Mouse (Mus musculus): ENCODE results near the gene Capzb. TPM values are rescaled to one million over a fixed set of nuclear protein-coding genes. Genes with fewer than 3 reads are reported as not detected.
A peak's percentile ranks its signal among the peaks of the same experiment; 100 is the strongest.

Gene Capzb
- polyA plus RNA-seq, 1 experiment, result 227 TPM

DNA sequence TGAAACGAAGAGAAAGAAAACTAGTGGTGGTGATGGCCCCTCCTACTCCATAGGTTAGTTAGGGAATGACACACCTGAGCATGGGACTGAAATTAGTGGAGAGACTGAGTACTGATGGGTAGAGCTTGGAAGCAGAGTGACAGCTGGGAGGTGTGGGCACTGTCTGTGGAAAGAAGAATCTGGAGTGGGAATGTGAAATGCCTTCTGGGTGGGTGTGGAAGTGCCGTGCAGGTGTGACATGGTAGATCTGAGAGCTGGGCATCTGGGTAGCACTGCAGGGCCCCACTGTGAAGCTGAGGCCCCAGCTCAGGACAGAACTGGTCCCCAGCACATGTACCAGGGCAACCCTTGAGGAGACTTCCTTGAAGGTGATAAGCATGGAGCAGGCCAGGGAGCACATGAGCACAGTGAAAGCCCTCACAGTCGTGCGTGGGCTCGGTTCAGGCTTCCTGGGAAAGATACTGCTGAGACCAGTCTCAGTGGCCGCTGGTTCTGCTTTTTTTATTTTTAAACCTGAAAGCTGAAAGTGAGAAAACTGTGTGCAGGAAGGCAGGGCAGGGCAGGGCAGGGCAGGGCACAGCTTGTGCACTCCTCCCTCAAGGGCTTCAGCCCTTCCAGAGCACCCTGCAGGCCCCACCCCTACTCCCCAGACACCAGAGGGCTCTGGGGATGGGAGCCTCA, 66.1 kb downstream of the Capzb start:
- peak in 1 of 2 experiments; percentile 42 for DNase-seq (ENCODE audit: extremely low spot score in 1 of 2, low spot score in 1 of 2)

DNA sequence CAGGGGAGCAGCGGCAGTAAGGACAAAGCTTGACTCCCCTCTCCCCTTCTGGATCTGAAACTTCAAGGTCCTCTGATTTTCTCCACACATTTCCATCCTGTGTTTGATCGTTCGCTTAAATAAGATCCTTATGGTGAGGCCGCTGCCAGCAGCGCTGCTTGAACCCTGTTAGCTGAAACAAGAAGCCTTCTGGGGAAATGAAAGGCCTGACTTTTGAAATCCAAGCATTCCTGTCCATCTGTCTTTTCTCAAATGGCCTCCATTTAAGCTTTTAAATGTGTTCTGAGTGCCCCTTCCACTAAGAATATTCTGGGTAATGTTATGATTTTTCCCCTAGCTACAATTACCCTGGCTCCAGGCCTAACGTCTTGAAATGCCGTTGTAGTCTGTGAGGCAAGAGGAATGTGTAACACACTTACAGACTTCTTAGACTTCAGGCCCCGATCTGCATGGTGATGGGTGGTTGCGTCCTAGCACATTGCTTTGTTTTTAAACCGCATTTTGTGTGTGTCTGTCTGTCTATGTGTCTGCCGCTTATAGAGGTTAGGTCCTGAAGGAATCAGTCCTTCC, 66.7 kb downstream of the Capzb start:
- no peak for DNase-seq (ENCODE audit: extremely low spot score in 1 of 2, low spot score in 1 of 2)

DNA sequence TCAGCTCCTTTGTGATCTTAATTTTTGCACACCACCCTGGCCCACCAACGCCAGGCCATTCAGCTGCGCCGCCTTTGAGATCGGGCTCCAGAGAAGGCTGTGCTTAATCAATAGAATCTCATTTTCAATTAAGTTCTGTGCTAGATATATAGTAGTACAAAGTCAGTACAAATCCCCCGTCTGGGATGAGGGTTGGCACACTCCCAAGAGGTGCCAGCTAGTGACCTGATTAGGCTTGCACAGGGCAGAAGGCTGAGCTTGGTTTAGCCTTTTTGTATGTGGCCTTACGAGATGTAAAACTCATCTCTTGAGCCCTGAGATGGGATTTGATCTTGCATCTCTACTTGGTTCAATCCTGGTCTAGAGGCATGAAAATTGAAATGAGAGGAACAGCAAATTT, 70.3 kb downstream of the Capzb start:
- no peak for DNase-seq (ENCODE audit: extremely low spot score in 1 of 2, low spot score in 1 of 2)

DNA sequence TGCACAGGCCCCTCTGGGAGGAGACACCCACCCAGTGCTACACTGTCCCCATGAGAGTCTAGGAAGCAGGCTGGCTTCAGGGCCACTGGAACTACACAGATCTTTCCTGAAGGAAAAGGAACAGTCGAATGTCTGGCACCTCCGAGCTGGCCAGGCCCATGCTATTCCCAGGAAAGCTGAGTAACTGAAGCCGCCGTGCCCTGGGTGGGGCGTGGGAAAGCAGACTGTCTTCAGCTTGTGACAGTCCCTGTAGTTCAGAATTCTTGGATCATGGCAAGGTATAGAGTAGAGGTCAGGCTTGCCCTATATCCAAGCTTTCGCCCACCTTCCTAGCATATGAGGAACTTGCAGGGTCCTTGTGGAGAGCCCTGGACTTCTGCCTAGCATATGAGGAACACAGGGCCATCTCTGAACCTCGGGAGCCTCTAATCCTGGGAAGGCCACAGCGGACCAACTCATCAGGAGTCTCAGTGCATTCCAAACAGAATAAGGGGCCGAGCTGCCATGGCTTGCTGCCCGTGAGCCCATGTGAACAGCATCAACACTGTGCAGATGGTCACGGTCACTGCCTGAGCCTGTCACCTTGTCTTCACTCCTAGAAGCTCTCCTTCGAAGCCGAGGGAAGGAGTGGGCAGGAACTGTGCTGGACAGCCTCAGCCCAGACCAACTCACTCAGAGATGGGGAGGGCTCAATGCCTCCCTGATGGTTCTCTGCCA, 73.2 kb downstream of the Capzb start:
- DNase-seq (ENCODE audit: extremely low spot score in 1 of 2, low spot score in 1 of 2), result no peak

DNA sequence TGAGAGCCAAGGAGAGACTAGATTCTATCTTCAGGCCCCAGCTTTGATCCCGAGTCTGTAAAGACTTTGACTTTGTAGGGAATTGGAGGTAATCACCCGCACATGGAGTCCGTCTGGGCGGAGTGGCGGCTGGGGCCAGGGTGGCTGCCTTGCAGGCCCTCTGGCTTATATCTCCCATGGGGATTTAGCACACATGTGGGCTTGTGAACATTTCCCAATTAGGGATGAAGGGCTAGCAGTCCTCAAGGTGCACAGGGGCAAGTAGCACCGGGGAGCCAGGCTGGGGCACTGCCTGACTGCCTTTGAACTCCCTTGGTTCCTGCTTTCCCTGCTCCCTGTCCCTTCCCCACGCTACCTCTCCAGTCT, 73.8 kb downstream of the Capzb start:
- DNase-seq (ENCODE audit: extremely low spot score in 1 of 2, low spot score in 1 of 2), result no peak

DNA sequence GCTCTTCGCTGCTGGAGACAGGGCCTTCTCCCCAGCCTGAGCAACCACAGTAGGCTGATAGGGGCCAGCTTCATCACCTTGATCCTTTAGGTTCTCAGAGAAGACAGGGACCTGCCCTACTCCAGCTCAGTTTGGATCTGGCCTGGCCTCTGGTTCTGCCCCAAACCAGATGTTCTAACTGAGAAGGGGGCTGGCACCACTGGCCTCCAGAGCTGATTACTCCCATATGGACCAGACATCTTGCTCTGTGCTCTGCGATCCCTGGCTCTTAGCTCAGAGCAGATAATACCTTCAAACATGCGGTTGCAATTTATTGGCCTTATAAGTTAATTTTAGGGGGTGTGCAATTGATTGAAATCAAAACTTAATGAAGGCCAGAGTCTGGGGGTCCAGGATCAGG, 74.6 kb downstream of the Capzb start:
- no peak for DNase-seq (ENCODE audit: extremely low spot score in 1 of 2, low spot score in 1 of 2)

DNA sequence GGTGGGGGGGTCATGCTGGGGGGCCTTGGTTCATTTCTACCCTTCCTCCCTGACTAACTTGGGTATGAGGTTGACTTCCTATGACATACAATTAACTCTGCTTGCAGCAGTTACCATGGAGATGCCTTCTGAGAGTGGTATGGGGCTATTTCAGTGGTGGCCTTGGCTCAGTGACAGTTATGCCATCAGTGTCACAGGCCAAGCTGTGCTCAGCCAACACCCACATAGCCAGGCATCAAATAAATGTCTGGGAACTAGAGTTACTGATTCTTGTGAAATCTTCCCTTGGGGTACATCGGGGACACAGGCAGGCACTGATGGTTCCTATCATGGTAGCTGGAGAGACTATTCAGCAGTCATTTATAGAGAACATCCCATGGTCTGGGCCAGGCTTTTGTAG, 75.5 kb downstream of the Capzb start:
- DNase-seq (ENCODE audit: extremely low spot score in 1 of 2, low spot score in 1 of 2), result no peak

DNA sequence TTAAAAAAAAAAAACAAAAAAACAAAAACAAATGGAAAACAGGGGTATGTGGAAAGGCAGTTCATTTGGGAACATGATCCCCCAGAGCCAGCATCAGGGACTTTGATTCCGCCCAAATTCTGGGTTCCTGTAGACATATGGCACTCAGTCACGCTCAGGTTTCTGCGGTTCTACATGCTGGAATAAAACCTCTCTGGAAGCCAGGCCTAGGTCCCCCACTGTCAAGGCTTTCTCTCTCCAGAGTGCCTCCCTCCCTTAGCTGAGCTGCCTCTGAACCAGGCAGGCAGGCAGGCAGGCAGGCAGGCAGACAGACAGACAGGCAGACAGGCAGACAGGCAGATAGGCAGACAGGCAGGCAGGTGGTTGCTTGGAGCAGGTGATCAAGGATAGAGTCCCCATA, 77.5 kb downstream of the Capzb start:
- DNase-seq (ENCODE audit: extremely low spot score in 1 of 2, low spot score in 1 of 2), result no peak

DNA sequence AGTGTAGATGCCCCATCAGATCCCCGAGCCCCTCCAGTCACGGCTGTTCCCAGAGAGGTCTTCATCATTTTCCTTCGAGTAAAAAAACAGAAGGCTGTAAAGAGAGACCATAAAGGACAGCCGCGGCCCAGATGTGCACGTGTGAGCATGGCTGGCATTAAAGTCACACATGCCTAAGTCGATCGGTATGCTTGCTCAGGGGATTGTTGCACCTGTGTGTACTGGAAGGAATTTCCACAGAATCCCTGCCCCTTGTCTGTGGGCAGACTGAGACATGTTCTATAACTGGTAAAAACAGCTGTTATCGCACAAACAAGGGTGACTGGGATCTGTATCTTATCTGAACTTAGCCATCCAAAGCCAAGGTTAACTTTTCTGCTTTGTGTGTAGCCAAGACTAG, 78.9 kb downstream of the Capzb start:
- no peak for DNase-seq (ENCODE audit: extremely low spot score in 1 of 2, low spot score in 1 of 2)

DNA sequence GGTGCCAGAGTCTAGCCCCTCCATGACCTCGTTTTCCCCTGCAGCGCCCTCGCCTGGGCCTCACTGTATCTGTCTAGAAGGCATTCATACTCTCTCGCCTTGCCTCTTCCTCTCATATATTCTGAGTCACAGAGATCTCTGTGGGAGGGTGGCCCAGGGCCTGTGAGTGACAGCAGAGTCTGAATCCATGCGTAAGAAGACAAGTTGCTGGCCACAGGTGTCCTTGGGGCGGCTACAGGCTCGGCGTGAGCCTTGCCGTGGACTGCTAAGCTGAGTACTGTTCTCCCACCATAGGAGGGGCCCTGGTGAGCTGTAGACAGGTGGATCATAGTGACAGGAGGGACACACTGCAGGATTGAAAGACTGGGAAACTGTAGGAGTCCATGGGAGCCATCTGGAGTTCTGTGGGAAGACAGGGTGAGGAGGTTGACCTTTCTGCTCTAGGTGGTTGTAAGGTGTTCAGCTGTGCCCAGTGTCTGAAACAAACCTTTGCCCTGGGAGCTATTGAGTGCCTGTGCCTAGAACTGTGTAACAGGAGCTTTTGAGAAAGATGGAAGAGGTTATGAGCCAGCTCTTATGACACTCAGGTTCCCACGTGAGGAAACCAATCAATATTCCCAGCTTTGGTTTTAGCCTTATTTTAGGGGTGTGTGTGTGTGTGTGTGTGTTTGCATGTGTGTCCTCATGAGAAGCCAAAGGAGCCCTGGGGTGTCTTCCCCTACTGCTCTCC, 80.4 kb downstream of the Capzb start:
- no peak for DNase-seq (ENCODE audit: extremely low spot score in 1 of 2, low spot score in 1 of 2)

DNA sequence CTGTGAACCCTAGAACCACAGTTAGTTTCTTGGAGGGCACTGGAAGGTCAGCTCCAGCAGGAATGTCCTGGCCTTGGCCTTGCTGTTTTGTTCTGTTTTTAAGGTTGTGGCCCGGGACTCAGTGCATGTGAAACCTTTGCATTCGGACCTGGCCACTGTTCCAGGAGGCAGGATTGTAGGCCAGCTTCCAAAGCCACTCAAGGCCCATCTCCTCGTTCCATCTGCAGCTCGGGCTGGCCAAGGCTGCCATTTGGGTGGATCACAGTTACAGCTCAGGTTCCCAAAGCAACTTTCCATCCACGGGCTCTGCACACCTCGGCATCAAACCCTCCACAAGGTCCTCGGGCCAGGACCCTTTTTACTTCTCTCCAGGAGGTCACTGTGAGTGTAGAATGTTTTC, 81.9 kb downstream of the Capzb start:
- DNase-seq (ENCODE audit: extremely low spot score in 1 of 2, low spot score in 1 of 2), result no peak

DNA sequence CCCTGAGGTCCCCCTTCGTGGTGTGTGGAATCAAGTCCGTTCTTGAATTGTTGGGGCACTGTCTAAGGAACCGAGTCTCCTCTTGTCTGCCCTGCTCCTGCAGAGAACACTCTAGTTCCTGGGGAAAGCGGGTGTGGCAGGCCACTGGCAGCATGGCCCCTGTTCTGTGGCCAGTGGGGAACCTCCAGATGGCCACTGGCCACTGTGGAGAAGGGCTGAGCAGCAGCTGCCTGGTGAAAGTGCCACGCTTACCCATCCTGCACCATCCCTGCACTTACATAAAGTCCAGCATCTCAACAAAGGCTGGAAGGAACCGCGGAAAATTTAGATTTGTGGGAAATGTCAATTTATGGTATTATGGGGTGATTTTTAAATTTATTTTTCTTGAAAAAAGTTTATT, 83.7 kb downstream of the Capzb start:
- no peak for DNase-seq (ENCODE audit: extremely low spot score in 1 of 2, low spot score in 1 of 2)

DNA sequence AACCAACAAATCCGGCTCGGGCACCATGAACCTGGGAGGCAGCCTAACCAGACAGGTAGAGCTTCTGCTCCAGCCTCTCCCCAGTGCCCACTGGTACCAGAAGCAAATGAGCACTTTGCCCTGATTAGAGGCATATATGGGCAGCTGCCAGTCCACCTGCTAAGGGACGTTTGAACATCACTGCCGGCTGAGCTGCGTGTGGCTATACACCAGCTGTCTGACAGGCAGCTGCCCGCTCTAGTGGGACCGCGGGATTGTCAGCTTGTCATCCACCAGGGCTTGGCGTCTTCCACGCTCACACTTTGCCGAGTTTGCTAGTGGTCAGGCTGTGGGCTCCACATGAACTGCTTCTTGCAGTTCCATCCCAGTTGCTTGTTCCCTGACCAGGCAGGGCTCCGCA, 87.8 kb downstream of the Capzb start:
- DNase-seq (ENCODE audit: extremely low spot score in 1 of 2, low spot score in 1 of 2), result no peak

DNA sequence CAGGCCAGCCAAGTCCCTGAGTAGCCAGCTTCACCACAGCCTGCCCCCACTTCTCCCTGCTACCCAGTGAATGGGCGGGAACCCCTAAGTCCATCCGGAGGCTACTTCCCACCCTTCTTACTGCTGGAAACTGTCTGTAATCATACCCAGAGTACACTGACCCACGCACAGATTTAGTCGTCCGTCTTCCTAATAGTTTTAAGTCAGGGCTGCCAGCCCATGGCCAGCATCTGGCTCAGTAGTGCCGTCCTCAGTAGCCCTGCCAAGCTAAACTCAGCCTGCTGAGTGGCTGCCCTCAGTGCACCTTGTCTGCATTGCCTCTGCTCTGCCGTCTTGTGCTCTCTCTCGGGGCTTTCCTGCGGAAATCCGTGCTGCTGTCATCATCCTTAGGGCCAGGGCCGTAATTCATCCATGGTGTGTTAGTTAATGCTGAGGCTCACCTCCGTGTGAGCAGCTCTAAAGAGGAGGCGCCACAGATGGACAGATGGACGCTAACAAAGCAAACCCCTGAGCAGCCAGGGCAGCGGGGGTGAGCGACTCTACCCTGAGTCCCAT, 89.2 kb downstream of the Capzb start:
- no peak for DNase-seq (ENCODE audit: extremely low spot score in 1 of 2, low spot score in 1 of 2)

DNA sequence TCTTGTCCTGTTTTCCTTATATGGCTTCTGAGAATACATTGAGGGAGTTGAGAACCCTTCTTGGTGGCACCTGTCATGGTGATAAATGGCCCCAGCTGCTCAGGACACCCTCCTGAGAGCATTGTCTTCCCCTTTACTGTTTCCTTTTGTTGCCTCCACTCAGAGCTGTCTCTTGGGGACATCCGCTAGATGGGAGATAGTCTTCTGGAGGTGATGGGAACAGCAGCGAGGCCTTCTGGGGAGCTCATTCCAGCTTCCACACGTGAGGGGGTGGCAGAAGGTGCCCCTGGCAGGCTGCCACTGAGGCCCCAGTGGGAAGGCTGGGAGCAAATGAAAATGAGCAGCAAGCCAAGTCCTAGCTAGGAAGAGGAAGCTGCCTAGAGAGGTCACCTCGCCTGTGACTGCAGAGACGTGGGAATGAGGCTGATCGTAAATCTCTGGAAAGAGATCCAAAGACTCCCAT, 90.3 kb downstream of the Capzb start:
- DNase-seq (ENCODE audit: extremely low spot score in 1 of 2, low spot score in 1 of 2), result peak in 1 of 2 experiments; percentile 40

DNA sequence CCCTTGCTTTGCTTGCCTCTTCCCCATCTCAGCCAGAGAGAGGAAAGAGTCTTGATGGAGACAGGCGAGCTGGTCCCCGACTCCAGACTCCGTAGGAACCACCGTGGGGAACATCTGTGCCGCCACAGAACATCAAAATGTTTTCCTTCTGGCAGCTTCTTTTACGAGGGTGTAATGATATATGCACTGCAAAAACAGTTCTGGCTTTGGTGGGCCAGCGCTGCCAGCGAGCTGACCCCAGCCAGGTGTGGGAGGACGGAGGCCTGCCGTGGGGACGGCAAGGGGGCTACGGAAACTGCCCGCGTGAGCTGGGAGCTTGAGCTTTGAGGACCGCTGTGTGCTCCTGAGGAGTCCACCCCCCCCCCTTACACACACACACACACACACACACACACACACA, 92.2 kb downstream of the Capzb start:
- no peak for DNase-seq (ENCODE audit: extremely low spot score in 1 of 2, low spot score in 1 of 2)

DNA sequence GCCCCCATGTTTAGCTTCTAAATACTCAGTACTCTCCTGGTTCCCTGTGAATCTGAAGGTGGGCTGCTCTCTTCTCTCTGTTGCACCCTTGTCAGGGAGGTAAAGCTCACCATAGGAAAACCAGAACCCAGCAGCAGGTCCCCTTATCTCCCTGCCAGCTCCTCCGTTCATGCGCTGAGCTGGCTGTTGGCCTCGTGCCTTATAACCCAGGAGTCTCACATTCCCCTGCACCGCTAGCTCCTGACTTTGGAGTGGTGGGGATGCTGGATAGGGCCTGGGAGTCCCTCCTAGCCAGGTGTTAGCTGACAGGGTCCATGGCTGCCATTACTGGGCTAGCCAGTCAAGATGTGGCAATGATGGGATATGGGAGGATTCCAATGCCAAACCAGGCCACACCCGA, 93.5 kb downstream of the Capzb start:
- DNase-seq (ENCODE audit: extremely low spot score in 1 of 2, low spot score in 1 of 2), result no peak

DNA sequence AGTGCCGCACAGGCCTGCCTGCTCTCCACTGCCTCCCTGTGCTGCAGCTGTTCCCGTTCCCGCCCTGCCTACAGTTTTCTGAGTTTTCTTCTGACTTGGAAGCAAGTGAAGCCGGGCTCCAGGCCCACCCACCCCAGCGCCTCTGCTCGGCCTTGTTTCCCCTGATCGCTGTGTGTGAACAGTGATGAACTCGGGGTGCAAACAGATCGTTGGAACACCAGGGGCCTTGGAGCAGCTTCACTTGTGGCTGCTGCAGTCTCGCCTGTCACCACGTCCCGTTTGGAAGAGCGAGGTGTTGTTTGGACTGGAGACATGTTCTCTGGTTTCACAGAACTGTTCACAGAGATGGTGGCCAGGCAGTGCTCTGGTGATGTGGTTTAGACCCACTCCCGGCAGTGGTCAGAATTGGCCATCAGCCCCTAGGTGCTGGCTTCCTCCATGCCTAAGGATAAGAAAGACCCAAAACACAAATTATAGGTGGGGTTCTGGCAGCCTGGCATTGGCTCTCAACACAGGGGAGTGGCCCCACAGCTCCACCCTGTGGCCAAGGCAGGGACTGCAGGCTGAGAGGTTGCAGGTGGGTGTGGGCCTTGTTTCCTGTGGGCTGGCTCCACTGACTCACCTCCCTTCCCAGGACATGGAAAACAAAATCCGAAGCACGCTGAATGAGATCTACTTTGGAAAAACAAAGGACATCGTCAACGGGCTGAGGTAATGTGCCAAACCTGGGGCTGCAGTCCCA, 94.6 kb downstream of the Capzb start:
- DNase-seq (ENCODE audit: extremely low spot score in 1 of 2, low spot score in 1 of 2), result peak; percentile 71 to 96

DNA sequence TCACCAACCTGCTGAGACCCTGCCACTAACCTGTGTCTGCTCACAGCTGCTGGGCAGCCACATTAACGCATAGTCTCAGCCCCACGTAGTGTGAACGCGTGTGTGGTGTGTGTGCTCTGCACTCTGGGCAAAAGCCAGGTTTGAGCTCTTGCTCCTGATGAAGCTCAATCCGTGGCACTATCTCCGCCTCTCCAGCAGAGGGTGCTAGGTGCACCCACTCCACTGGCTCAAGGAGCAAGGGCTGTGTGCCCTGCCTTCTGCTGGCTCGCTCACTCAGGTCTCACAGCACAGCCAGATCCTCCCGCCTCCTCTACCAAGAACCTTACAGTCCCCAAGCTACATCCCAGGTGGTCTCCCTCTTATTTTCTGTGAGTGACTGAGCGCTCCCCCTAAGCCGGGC, 96.3 kb downstream of the Capzb start:
- peak in 1 of 2 experiments; percentile 75 for DNase-seq (ENCODE audit: extremely low spot score in 1 of 2, low spot score in 1 of 2)

DNA sequence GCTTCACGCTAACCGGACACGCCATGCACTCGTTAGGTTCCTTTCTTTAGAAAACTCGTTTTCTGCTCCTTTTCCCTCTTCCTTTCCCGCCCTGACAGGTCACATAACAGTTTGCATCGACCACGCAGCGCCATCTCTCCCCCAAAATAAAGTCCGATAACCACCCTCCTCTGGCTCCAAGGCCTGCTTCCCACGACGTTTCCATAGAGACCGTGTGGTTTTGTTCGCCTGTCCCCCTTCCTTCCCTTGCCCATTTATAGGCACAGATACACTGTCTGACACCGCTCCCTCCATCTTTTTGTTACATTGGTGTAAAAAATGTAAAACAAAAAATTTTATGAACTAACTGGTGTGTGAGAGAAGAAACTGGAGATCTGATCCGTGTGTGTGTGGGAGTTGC, 98.4 kb downstream of the Capzb start:
- peak in 1 of 2 experiments; percentile 54 for DNase-seq (ENCODE audit: extremely low spot score in 1 of 2, low spot score in 1 of 2)
